Comparison of ENCODE assay signal across 10 mouse cellular contexts in genomic region chr13:23539821-23540220, GRCm38 (mm10). TPM values are rescaled to one million over a fixed set of nuclear protein-coding genes. Genes with fewer than 3 reads are reported as not detected.
DNase-seq lines count a peak whose midpoint lies in the region; ATAC-seq and TF ChIP-seq lines count a peak whose summit lies in the region.
"Not testable (repeated sequence)": the region's sequence is repeated elsewhere in the genome, so short reads cannot be mapped to it uniquely, and the experiment has no call there.
"Had no signal": no experiment of that assay in that cellular context is flagged by ENCODE, and none has a peak within 500 bp of the region (broad histone marks: within the 10 kb centered on the region; RNA-seq: fewer than 3 reads in every experiment).

No protein-coding gene starts in this region.

- in situ Hi-C loops in CH12.LX (cut with MboI; ENCODE audit: low pct_ligation_motif_present, low pct_unique_long_range_greater_than_20kb, low sequenced_read_pairs): not testable (repeated sequence)

- not testable (repeated sequence) for ATAC-seq in liver, embryonic 12.5 days; liver, embryonic 13.5 days (ENCODE audit: low read depth); liver, embryonic 14.5 days (ENCODE audit: insufficient read depth); liver, embryonic 15.5 days (ENCODE audit: insufficient read depth)

- TF ChIP-seq CTCF in CH12.LX (conservative IDR thresholded peaks at IDR 0.05 in 1 of 2, IDR thresholded peaks at IDR 0.05 in 1 of 2; ENCODE audit: low read depth in 2 of 2, low read length in 2 of 2); MEL (IDR thresholded peaks at IDR 0.05 in 2 of 3, conservative IDR thresholded peaks at IDR 0.05 in 1 of 3; ENCODE audit: control insufficient read depth in 1 of 3, insufficient read depth in 1 of 3, low read depth in 2 of 3, low read length in 3 of 3, poor library complexity in 1 of 3, severe bottlenecking in 1 of 3); liver, embryonic 14.5 days (IDR thresholded peaks at IDR 0.05; ENCODE audit: low read depth): not testable (repeated sequence)

- H3K36me3 ChIP-seq in CH12.LX (replicated peaks in 1 of 2; ENCODE audit: control insufficient read depth in 1 of 2, insufficient read depth in 1 of 2, low read length in 1 of 2); liver, embryonic 12.5 days; liver, embryonic 13.5 days; liver, embryonic 14.5 days (replicated peaks; ENCODE audit: control insufficient read depth, insufficient read depth, low read depth); liver, embryonic 15.5 days (replicated peaks): not testable (repeated sequence)
- peaks cover 0 to 19% of the 10 kb centered on the region in 2 experiments; a peak in 2 of 4 replicates for H3K36me3 ChIP-seq in MEL (ENCODE audit: control insufficient read depth in 1 of 2, insufficient read depth in 2 of 2, low read length in 2 of 2)

- peaks cover 7 to 48% of the 10 kb centered on the region in 2 experiments; a peak in 3 of 4 replicates for H3K4me1 ChIP-seq in CH12.LX (ENCODE audit: control insufficient read depth in 1 of 2, insufficient read depth in 2 of 2)
- not testable (repeated sequence) for H3K4me1 ChIP-seq in MEL (ENCODE audit: control insufficient read depth in 1 of 2, insufficient read depth in 2 of 2, low read length in 2 of 2)
- H3K4me1 ChIP-seq in liver, embryonic 12.5 days: peaks cover 35% of the 10 kb centered on the region
- H3K4me1 ChIP-seq in liver, embryonic 13.5 days (replicated peaks): peaks cover 40% of the 10 kb centered on the region
- H3K4me1 ChIP-seq in liver, embryonic 14.5 days (replicated peaks; ENCODE audit: control insufficient read depth in 2 of 2, insufficient read depth in 2 of 2, low read length in 1 of 2): peaks cover 17 to 21% of the 10 kb centered on the region in 2 experiments
- peaks cover 40% of the 10 kb centered on the region for H3K4me1 ChIP-seq in liver, embryonic 15.5 days (replicated peaks)

- 81% methylated on average over 1 of the region's 1 CpGs for whole genome bisulfite sequencing in liver, embryonic 12.5 days (ENCODE audit: insufficient replicate concordance)
- WGBS in liver, embryonic 13.5 days (ENCODE audit: insufficient replicate concordance): 68% methylated on average over 1 of the region's 1 CpGs
- WGBS in liver, embryonic 14.5 days (ENCODE audit: insufficient replicate concordance): 79% methylated on average over 1 of the region's 1 CpGs
- WGBS in liver, embryonic 15.5 days (ENCODE audit: insufficient replicate concordance): 66% methylated on average over 1 of the region's 1 CpGs

- not testable (repeated sequence) for TF ChIP-seq RAD21 in CH12.LX (IDR thresholded peaks at IDR 0.05; ENCODE audit: low read depth, low read length); MEL (IDR thresholded peaks at IDR 0.05; ENCODE audit: low read depth, low read length)

- H3K9ac ChIP-seq in CH12.LX (ENCODE audit: insufficient read depth, low read depth): peak overlapping the region; percentile 26; the same call in 1 of the 2 replicates
- not testable (repeated sequence) for H3K9ac ChIP-seq in MEL (ENCODE audit: control insufficient read depth, low read depth, low read length, poor library complexity, severe bottlenecking); liver, embryonic 12.5 days; liver, embryonic 15.5 days
- H3K9ac ChIP-seq in liver, embryonic 13.5 days: peak overlapping the region; percentile 62
- H3K9ac ChIP-seq in liver, embryonic 14.5 days (replicated peaks): peak overlapping the region; percentile 53

- DNase-seq in CH12.LX (ENCODE audit: extremely low read depth); MEL (ENCODE audit: low read depth, low spot score); liver, embryonic 13.5 days; liver, embryonic 14.5 days (ENCODE audit: low read depth in 3 of 3, low spot score in 3 of 3): not testable (repeated sequence)
- DNase-seq in heart, adult 11 months: peak; percentile 17

- not testable (repeated sequence) for TF ChIP-seq EP300 in CH12.LX (IDR thresholded peaks at IDR 0.05; ENCODE audit: low read length); MEL (IDR thresholded peaks at IDR 0.05; ENCODE audit: low read depth in 1 of 2, low read length in 2 of 2); liver, embryonic 14.5 days (IDR thresholded peaks at IDR 0.05; ENCODE audit: low read depth)

- H3K79me2 ChIP-seq in CH12.LX (replicated peaks; ENCODE audit: control insufficient read depth, extremely low read depth, insufficient read depth, poor library complexity, severe bottlenecking); MEL (ENCODE audit: control insufficient read depth, insufficient read depth, low read length, poor library complexity): not testable (repeated sequence)

- dilution Hi-C loops in CH12.LX (cut with MboI; ENCODE audit: extremely low pct_ligation_motif_present, extremely low pct_unique_long_range_greater_than_20kb, low sequenced_read_pairs): not testable (repeated sequence)

- H3K4me2 ChIP-seq in CH12.LX (ENCODE audit: insufficient read depth, low read depth, poor library complexity, severe bottlenecking); liver, embryonic 12.5 days; liver, embryonic 13.5 days; liver, embryonic 14.5 days (ENCODE audit: low read depth); liver, embryonic 15.5 days: not testable (repeated sequence)

- H3K4me3 ChIP-seq in CH12.LX (replicated peaks in 1 of 3; ENCODE audit: low read depth in 2 of 3, low read length in 2 of 3, poor library complexity in 1 of 3); MEL (ENCODE audit: control insufficient read depth in 1 of 2, insufficient read depth in 1 of 2, low read depth in 2 of 2, low read length in 2 of 2); liver, embryonic 12.5 days; liver, embryonic 13.5 days (replicated peaks); liver, embryonic 14.5 days (ENCODE audit: insufficient read depth in 1 of 2, low read depth in 2 of 2, low read length in 2 of 2); liver, embryonic 15.5 days (replicated peaks): not testable (repeated sequence)

- H3K9me3 ChIP-seq in CH12.LX (replicated peaks; ENCODE audit: low read length); MEL (replicated peaks; ENCODE audit: insufficient read depth, low read length); liver, embryonic 12.5 days (replicated peaks); liver, embryonic 13.5 days (replicated peaks); liver, embryonic 14.5 days (ENCODE audit: control insufficient read depth, low read length); liver, embryonic 15.5 days (replicated peaks): not testable (repeated sequence)

- TF ChIP-seq POLR2A in CH12.LX (IDR thresholded peaks at IDR 0.05; ENCODE audit: low read depth, low read length); MEL (IDR thresholded peaks at IDR 0.05; ENCODE audit: control insufficient read depth in 1 of 2, insufficient read depth in 1 of 2, low read depth in 1 of 2, low read length in 2 of 2, poor library complexity in 1 of 2): not testable (repeated sequence)

- H3K27ac ChIP-seq in CH12.LX (ENCODE audit: insufficient read depth, low read depth); MEL (ENCODE audit: control insufficient read depth, low read depth, low read length): not testable (repeated sequence)
- H3K27ac ChIP-seq in liver, embryonic 12.5 days: peak overlapping the region; percentile 100; the same call in 1 of the 2 replicates
- peak overlapping the region; percentile 98 for H3K27ac ChIP-seq in liver, embryonic 13.5 days
- H3K27ac ChIP-seq in liver, embryonic 14.5 days: peak overlapping the region; percentile 100
- peak overlapping the region; percentile 98; the same call in 1 of the 2 replicates for H3K27ac ChIP-seq in liver, embryonic 15.5 days (replicated peaks)

- not testable (repeated sequence) for H3K27me3 ChIP-seq in CH12.LX (replicated peaks); MEL (ENCODE audit: control insufficient read depth in 1 of 2, insufficient read depth in 2 of 2, low read length in 2 of 2); liver, embryonic 12.5 days (replicated peaks); liver, embryonic 13.5 days; liver, embryonic 14.5 days (ENCODE audit: control insufficient read depth, insufficient read depth, low read length); liver, embryonic 15.5 days

RNA-seq across cellular contexts. Expression of gene Hist1h2bh, which starts 3.4 kb away (rescaled TPM):
- total RNA-seq in CH12.LX (2012; rRNA removed) (261 and 290 TPM in 2 replicates), CH12.LX (2014; rRNA removed) (5.7 and 8.0 TPM in 2 replicates), MEL (2012; rRNA removed) (275 and 350 TPM in 2 replicates)
- polyA plus RNA-seq in CH12.LX (2012; ENCODE audit: insufficient read length, low read depth) (0.56 and 0.77 TPM in 2 replicates), MEL (2012; ENCODE audit: insufficient read depth in 1 of 2, insufficient read length in 2 of 2, low read depth in 1 of 2, low replicate concordance in 2 of 2, missing spikeins in 1 of 2) (under 1 TPM in 1 of 2 experiments, not detected in 1; 0.70 TPM)
- polyA plus RNA-seq in liver, embryonic 12.5 days (2016; fragmentation: Nextera tagmentation; extraction: Ambion mirVana): 1.4 and 1.5 TPM in 2 replicates
- polyA plus RNA-seq in liver, embryonic 13.5 days (2015; fragmentation: Nextera tagmentation; extraction: Ambion mirVana): 1.7 TPM in 2 replicates
- 6.7 and 8.7 TPM in 2 replicates for polyA plus RNA-seq in liver, embryonic 14.5 days (2012; rRNA removed)
- 1.2 and 1.4 TPM in 2 replicates for polyA plus RNA-seq in liver, embryonic 14.5 days (2014; fragmentation: Nextera tagmentation; extraction: Ambion mirVana)
- 1.5 and 1.6 TPM in 2 replicates for polyA plus RNA-seq in liver, embryonic 15.5 days (2015; fragmentation: Nextera tagmentation; extraction: Ambion mirVana)

RNA-seq across cellular contexts. Expression of gene Hist1h3f, which starts 4.0 kb away (rescaled TPM):
- 553 and 608 TPM in 2 replicates for total RNA-seq in CH12.LX (2012; rRNA removed)
- total RNA-seq in CH12.LX (2014; rRNA removed): 5.1 and 8.0 TPM in 2 replicates
- 0.23 and 0.30 TPM in 2 replicates for polyA plus RNA-seq in CH12.LX (2012; ENCODE audit: insufficient read length, low read depth)
- total RNA-seq in MEL (2012; rRNA removed): 541 and 709 TPM in 2 replicates
- 1 to 10 TPM in 1 of 2 experiments, not detected in 1; 1.2 TPM for polyA plus RNA-seq in MEL (2012; ENCODE audit: insufficient read depth in 1 of 2, insufficient read length in 2 of 2, low read depth in 1 of 2, low replicate concordance in 2 of 2, missing spikeins in 1 of 2)
- 1.3 and 1.6 TPM in 2 replicates for polyA plus RNA-seq in liver, embryonic 12.5 days (2016; fragmentation: Nextera tagmentation; extraction: Ambion mirVana)
- polyA plus RNA-seq in liver, embryonic 13.5 days (2015; fragmentation: Nextera tagmentation; extraction: Ambion mirVana): 1.1 and 2.1 TPM in 2 replicates
- polyA plus RNA-seq in liver, embryonic 14.5 days (2012; rRNA removed): 5.1 and 13.6 TPM in 2 replicates
- polyA plus RNA-seq in liver, embryonic 14.5 days (2014; fragmentation: Nextera tagmentation; extraction: Ambion mirVana): 1.00 and 1.1 TPM in 2 replicates
- polyA plus RNA-seq in liver, embryonic 15.5 days (2015; fragmentation: Nextera tagmentation; extraction: Ambion mirVana): 0.99 and 1.4 TPM in 2 replicates
- polyA plus RNA-seq: CD4-positive, CD25-positive, alpha-beta regulatory T cell, adult 4 months had no signal

RNA-seq across cellular contexts. Expression of gene Hist1h3g, which starts 4.6 kb away (rescaled TPM):
- total RNA-seq in CH12.LX (2012; rRNA removed) (608 and 749 TPM in 2 replicates), CH12.LX (2014; rRNA removed) (50.1 and 75.3 TPM in 2 replicates), MEL (2012; rRNA removed) (441 and 728 TPM in 2 replicates)
- polyA plus RNA-seq in CH12.LX (2012; ENCODE audit: insufficient read length, low read depth) (3.4 and 3.6 TPM in 2 replicates), MEL (2012; ENCODE audit: insufficient read depth in 1 of 2, insufficient read length in 2 of 2, low read depth in 1 of 2, low replicate concordance in 2 of 2, missing spikeins in 1 of 2) (1 to 10 TPM in 1 of 2 experiments, not detected in 1; 5.2 TPM)
- polyA plus RNA-seq in liver, embryonic 12.5 days (2016; fragmentation: Nextera tagmentation; extraction: Ambion mirVana): 12.9 and 16.3 TPM in 2 replicates
- polyA plus RNA-seq in liver, embryonic 13.5 days (2015; fragmentation: Nextera tagmentation; extraction: Ambion mirVana): 10.3 and 17.1 TPM in 2 replicates
- polyA plus RNA-seq in liver, embryonic 14.5 days (2012; rRNA removed): 48.1 and 52.5 TPM in 2 replicates
- polyA plus RNA-seq in liver, embryonic 14.5 days (2014; fragmentation: Nextera tagmentation; extraction: Ambion mirVana): 8.6 and 9.6 TPM in 2 replicates
- 9.4 and 11.7 TPM in 2 replicates for polyA plus RNA-seq in liver, embryonic 15.5 days (2015; fragmentation: Nextera tagmentation; extraction: Ambion mirVana)
- polyA plus RNA-seq: CD4-positive, CD25-positive, alpha-beta regulatory T cell, adult 4 months; cerebellum, adult 2 months had no signal

RNA-seq across cellular contexts. Expression of gene Hist1h2af, which starts 6.1 kb away (rescaled TPM):
- total RNA-seq in CH12.LX (2012; rRNA removed) (824 and 932 TPM in 2 replicates), CH12.LX (2014; rRNA removed) (45.2 and 57.1 TPM in 2 replicates), MEL (2012; rRNA removed) (939 and 1,000 TPM in 2 replicates)
- polyA plus RNA-seq in CH12.LX (2012; ENCODE audit: insufficient read length, low read depth) (68.6 and 97.0 TPM in 2 replicates), MEL (2012; ENCODE audit: insufficient read depth in 1 of 2, insufficient read length in 2 of 2, low read depth in 1 of 2, low replicate concordance in 2 of 2, missing spikeins in 1 of 2) (10 to 100 TPM in 1 of 2 experiments, not detected in 1; 64.3 TPM)
- 7.8 and 13.9 TPM in 2 replicates for polyA plus RNA-seq in liver, embryonic 12.5 days (2016; fragmentation: Nextera tagmentation; extraction: Ambion mirVana)
- polyA plus RNA-seq in liver, embryonic 13.5 days (2015; fragmentation: Nextera tagmentation; extraction: Ambion mirVana): 7.7 and 13.6 TPM in 2 replicates
- polyA plus RNA-seq in liver, embryonic 14.5 days (2012; rRNA removed): 375 and 609 TPM in 2 replicates
- 14.2 and 17.4 TPM in 2 replicates for polyA plus RNA-seq in liver, embryonic 14.5 days (2014; fragmentation: Nextera tagmentation; extraction: Ambion mirVana)
- 8.3 and 9.7 TPM in 2 replicates for polyA plus RNA-seq in liver, embryonic 15.5 days (2015; fragmentation: Nextera tagmentation; extraction: Ambion mirVana)
- polyA plus RNA-seq: activated CD4-positive, CD25-positive, alpha-beta regulatory T cell, adult 4 months had no signal

RNA-seq across cellular contexts. Expression of gene Hist1h4h, which starts 9.0 kb away (rescaled TPM):
- 4,350 and 4,957 TPM in 2 replicates for total RNA-seq in CH12.LX (2012; rRNA removed)
- total RNA-seq in CH12.LX (2014; rRNA removed): 14.0 and 19.4 TPM in 2 replicates
- 3.4 and 5.5 TPM in 2 replicates for polyA plus RNA-seq in CH12.LX (2012; ENCODE audit: insufficient read length, low read depth)
- 5,750 and 5,753 TPM in 2 replicates for total RNA-seq in MEL (2012; rRNA removed)
- polyA plus RNA-seq in MEL (2012; ENCODE audit: insufficient read depth in 1 of 2, insufficient read length in 2 of 2, low read depth in 1 of 2, low replicate concordance in 2 of 2, missing spikeins in 1 of 2): 1 to 10 TPM in 1 of 2 experiments, not detected in 1; 9.9 TPM
- polyA plus RNA-seq in liver, embryonic 12.5 days (2016; fragmentation: Nextera tagmentation; extraction: Ambion mirVana): 4.4 and 4.7 TPM in 2 replicates
- polyA plus RNA-seq in liver, embryonic 13.5 days (2015; fragmentation: Nextera tagmentation; extraction: Ambion mirVana): 3.8 and 5.9 TPM in 2 replicates
- 8.6 and 24.1 TPM in 2 replicates for polyA plus RNA-seq in liver, embryonic 14.5 days (2012; rRNA removed)
- polyA plus RNA-seq in liver, embryonic 14.5 days (2014; fragmentation: Nextera tagmentation; extraction: Ambion mirVana): 5.3 and 6.1 TPM in 2 replicates
- polyA plus RNA-seq in liver, embryonic 15.5 days (2015; fragmentation: Nextera tagmentation; extraction: Ambion mirVana): 4.6 and 7.0 TPM in 2 replicates
